Mouse (Mus musculus) ES-Bruce4 (cell line): Measurements from ENCODE around the gene Hnrnph3. TPM values are rescaled to one million over a fixed set of nuclear protein-coding genes. Genes with fewer than 3 reads are reported as not detected.

Source experiments
- H3K27ac ChIP-seq: 2 replicates; pipeline ENCODE4 v1.5.1; 2012; ENCODE audit warnings: low read length, inconsistent platforms; ENCODE audit not compliant: insufficient read depth
- H3K27me3 ChIP-seq: 2 replicates; pipeline ENCODE4 v1.6.1; 2012; ENCODE audit warnings: mild to moderate bottlenecking, low read length, inconsistent platforms; ENCODE audit not compliant: control insufficient read depth, poor library complexity, insufficient read depth, severe bottlenecking
- H3K36me3 ChIP-seq: 2 replicates; pipeline ENCODE4 v1.6.1; 2012; ENCODE audit warnings: inconsistent platforms, mild to moderate bottlenecking, low read length, moderate library complexity; ENCODE audit not compliant: control insufficient read depth, poor library complexity, insufficient read depth, severe bottlenecking
- H3K4me1 ChIP-seq: one replicate; pipeline ENCODE4 v1.8.1; 2011; ENCODE audit warnings: low read length; ENCODE audit not compliant: control insufficient read depth, insufficient read depth
- H3K4me3 ChIP-seq: 2 replicates; pipeline ENCODE4 v1.5.1; 2011; ENCODE audit warnings: low read depth, mild to moderate bottlenecking, low read length
- H3K9ac ChIP-seq: 2 replicates; pipeline ENCODE4 v1.6.1; 2012; ENCODE audit warnings: low read depth, mild to moderate bottlenecking, inconsistent platforms; ENCODE audit not compliant: poor library complexity, severe bottlenecking
- H3K9me3 ChIP-seq: replicated peaks from 2 replicates; pipeline ENCODE4 v1.6.1; 2012; ENCODE audit warnings: mild to moderate bottlenecking, low read length, inconsistent platforms; ENCODE audit not compliant: control insufficient read depth, poor library complexity, insufficient read depth, severe bottlenecking
- CTCF ChIP-seq: IDR thresholded peaks from one replicate; pipeline ENCODE4 v1.8.1; 2011; ENCODE audit warnings: low read depth, low read length
- EP300 ChIP-seq: IDR thresholded peaks from 2 replicates; pipeline ENCODE4 v1.6.1; 2011; ENCODE audit warnings: low read depth, low read length; ENCODE audit not compliant: insufficient read depth
- POLR2A ChIP-seq: IDR thresholded peaks from one replicate; pipeline ENCODE4 v1.8.1; 2011; ENCODE audit warnings: low read length; ENCODE audit not compliant: insufficient read depth
- polyA plus RNA-seq: library from polyadenylated mRNA; stranded (reverse); fragments of >200 nt; gene quantifications from 2 replicates; pipeline ENCODE4 v1.2.4, GENCODE M21; 2011; ENCODE audit warnings: low read depth; ENCODE audit not compliant: missing spikeins, insufficient read depth, insufficient read length

Hnrnph3 gene
- polyA plus RNA-seq, 1 experiment, result 135 TPM

DNA sequence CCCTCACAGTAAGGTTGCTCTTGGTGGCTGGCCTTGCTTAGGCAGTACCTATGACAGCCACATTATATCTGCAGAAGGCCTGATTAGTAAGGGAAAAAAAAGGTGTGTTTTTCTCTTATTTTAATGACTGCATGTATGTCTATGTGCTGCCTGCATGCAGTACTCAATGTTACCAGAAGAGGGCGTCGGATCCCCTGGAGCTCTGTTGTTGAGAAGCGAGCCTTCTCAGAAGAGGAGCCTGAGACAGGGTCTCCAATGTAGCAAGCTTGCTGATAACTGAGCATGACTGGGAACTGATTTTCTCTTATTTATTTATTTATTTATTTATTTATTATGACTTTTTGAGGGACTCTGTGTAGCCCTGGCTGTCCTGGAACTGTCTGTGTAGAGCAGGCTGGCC is 36.7 kb downstream of the Hnrnph3 start:
- H3K9me3 ChIP-seq, result no peaks in the 10 kb centered on the region
- no peak overlapping the region for H3K9ac ChIP-seq
- TF ChIP-seq POLR2A, result no peak
- TF ChIP-seq CTCF, result peak; percentile 64
- no peak for TF ChIP-seq EP300
- H3K4me3 ChIP-seq, result no peak overlapping the region
- peaks cover 16% of the 10 kb centered on the region for H3K36me3 ChIP-seq
- no peak overlapping the region for H3K27ac ChIP-seq
- no peaks in the 10 kb centered on the region for H3K4me1 ChIP-seq
- H3K27me3 ChIP-seq, result no peaks in the 10 kb centered on the region

DNA sequence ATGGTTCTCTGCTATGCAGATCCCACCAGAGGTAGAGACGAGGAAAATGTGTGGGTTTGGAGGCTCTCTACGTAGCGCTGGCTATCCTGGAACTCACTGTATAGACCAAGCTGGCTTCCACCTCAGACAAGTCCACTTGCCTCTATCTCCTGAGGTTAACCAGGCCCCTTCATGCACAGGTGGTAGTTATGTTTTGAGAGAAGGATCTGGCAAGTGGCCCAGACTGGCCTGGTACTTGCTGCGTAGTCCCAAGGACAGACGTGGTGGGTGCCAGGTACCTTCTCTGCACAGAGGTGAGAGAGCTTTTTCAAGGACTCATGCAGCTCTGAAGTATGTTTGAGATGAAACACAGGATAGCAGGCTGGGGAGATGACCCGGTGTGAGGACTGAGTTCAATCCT is 39.5 kb downstream of the Hnrnph3 start:
- Histone ChIP-seq H3K27ac (no peak overlapping the region), H3K9me3 (no peaks in the 10 kb centered on the region), H3K36me3 (peaks cover 7% of the 10 kb centered on the region; the same call in 1 of the 2 replicates), H3K4me1 (no peaks in the 10 kb centered on the region), H3K27me3 (no peaks in the 10 kb centered on the region), H3K9ac (no peak overlapping the region), H3K4me3 (no peak overlapping the region)
- no peak for TF ChIP-seq POLR2A
- no peak for TF ChIP-seq CTCF
- no peak for TF ChIP-seq EP300

DNA sequence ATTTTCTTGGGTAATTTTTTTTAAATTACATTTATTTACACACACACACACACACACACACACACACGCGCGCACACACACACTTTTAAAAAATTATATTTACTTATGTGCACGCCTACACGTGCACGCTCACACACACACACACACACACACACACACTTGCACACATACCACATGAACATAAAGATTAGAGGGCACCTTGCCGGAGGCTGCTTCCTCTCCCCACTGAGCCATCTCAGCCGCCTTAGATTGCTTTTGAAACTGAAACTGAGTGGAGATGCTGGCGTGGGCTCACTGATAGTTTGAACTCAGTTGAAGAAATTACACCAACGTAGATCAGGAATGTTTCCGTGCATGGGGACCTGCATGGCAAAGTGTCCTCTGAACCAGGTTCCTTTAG is 39.9 kb downstream of the Hnrnph3 start:
- H3K9me3 ChIP-seq, result no peaks in the 10 kb centered on the region
- no peaks in the 10 kb centered on the region for H3K27me3 ChIP-seq
- no peak overlapping the region for H3K4me3 ChIP-seq
- TF ChIP-seq POLR2A (no peak), CTCF (no peak), EP300 (no peak)
- H3K9ac ChIP-seq, result no peak overlapping the region
- H3K27ac ChIP-seq, result no peak overlapping the region
- H3K4me1 ChIP-seq, result no peaks in the 10 kb centered on the region
- H3K36me3 ChIP-seq, result peaks cover 5% of the 10 kb centered on the region; the same call in 1 of the 2 replicates

DNA sequence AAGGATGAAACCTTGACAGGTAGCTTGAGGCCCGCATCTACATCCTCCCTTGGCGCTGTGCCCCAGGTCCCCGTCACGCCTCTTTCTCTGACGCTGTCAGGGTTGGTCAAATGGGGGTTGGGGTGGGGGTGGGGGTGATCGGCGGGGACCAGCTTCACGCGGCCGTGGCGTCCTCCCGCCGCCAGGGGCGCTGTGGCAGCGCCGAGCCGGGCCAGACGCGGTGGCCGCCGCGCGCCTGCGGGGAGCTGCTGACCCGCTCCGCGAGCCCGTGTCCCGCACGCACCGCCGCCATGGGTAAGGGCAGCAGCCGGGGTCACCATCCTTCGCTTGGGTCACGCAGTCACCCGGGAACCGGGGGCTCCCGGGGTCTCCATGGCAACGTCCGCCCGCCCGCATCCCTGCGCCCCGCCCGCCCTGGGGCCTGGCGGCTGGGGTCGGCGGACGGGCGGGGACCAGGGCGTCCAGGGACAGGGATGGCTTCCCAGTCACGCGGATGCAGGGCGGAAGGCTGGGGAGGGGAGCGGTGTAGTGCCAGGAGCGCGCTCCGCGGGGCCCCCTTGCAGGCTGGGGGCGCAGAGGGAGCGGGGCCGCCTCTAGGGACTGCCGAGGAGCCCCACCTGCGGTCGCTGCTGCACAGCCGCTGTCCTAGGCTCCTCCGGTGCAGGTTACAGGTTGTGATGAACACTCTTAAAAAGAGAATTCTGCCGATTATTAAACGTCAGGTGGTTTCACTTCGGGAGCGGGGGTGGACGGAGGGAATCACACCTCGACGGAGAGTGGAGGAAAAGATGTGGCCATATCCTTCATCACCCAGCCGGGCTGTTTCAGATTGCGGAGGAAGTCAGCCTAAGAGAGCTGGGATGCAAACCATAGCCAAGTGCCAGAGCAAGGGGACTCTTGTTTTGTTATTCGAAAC is 43.7 kb downstream of the Hnrnph3 start, which contains the start of gene Rufy2:
TSS of gene Rufy2 (plus strand) at position 185 of the 916 bp plus-strand sequence.
- Histone ChIP-seq H3K9ac (peak within 1 kb of the TSS; percentile 85), H3K36me3 (0 out of 2 replicates have a peak, but pooled peaks cover 5% of the 10 kb centered on the region), H3K4me3 (peak within 1 kb of the TSS; percentile 95), H3K4me1 (no peaks in the 10 kb centered on the region), H3K9me3 (no peaks in the 10 kb centered on the region), H3K27ac (no peak within 1 kb of the TSS), H3K27me3 (no peaks in the 10 kb centered on the region)
- no peak for TF ChIP-seq EP300
- TF ChIP-seq CTCF, result peak; percentile 63
- no peak for TF ChIP-seq POLR2A

DNA sequence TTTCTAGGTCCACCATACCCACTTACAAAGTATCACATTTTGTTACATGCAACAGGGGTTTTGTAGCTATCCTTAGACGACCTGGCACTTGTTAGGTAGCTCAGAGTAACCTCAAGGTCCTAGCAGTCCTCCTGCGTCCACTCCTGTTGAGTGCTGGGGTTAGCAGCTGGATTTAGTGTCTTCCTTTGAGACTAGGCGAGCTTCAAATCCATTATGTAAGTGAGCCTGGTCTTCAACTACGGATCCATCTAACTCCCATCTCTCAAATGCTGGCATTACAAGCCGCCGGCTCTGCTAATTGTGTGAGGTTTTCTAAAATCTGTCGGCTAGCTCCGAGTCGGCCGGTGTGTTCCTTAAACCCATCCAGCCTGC is 44.4 kb downstream of the Hnrnph3 start:
- H3K27ac ChIP-seq, result no peak overlapping the region
- H3K36me3 ChIP-seq, result 0 out of 2 replicates have a peak, but pooled peaks cover 2% of the 10 kb centered on the region
- no peak for TF ChIP-seq CTCF
- peak overlapping the region; percentile 42 for H3K4me3 ChIP-seq
- H3K9me3 ChIP-seq, result no peaks in the 10 kb centered on the region
- peak overlapping the region; percentile 85 for H3K9ac ChIP-seq
- no peaks in the 10 kb centered on the region for H3K27me3 ChIP-seq
- H3K4me1 ChIP-seq, result no peaks in the 10 kb centered on the region

DNA sequence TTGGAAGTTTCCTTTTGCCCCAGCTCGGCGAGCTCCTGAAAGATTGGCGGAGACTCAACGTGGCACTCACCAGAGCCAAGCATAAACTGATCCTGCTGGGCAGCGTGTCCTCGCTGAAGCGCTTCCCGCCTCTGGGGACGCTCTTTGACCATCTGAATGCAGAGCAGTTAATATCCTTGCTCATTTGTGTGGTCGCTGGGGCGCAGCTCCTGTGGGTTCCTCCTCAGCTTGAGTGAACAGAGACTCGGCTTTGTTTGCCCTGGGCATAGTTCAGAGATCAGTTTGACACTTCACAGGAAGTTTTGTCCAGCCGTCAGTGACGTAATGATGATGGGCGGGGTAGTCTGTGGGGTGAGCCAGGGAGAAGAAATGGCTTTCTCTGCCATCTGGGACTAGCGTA is 52.2 kb downstream of the Hnrnph3 start:
- no peak for TF ChIP-seq CTCF
- TF ChIP-seq EP300, result no peak
- no peak for TF ChIP-seq POLR2A
- Histone ChIP-seq H3K9me3 (peaks cover 4% of the 10 kb centered on the region; the same call in 1 of the 2 replicates), H3K36me3 (peaks cover 25% of the 10 kb centered on the region), H3K27ac (no peak overlapping the region), H3K9ac (no peak overlapping the region), H3K4me3 (no peak overlapping the region), H3K27me3 (no peaks in the 10 kb centered on the region), H3K4me1 (no peaks in the 10 kb centered on the region)
